Mouse (Mus musculus): Measurements from ENCODE around the gene Tas1r2.

GRCm38 (mm10) chr4:139683728-139684638 lies 30.6 kb downstream of the Tas1r2 start:
- no peak for TF ChIP-seq USF1 (IDR thresholded peaks at IDR 0.05; ENCODE audit: low read depth)
- no peak for TF ChIP-seq CTCF (IDR thresholded peaks at IDR 0.05; ENCODE audit: control insufficient read depth, insufficient read depth, insufficient read length)
- no peak for TF ChIP-seq MYOD1 (IDR thresholded peaks at IDR 0.05; ENCODE audit: control insufficient read depth, insufficient read length, low read depth)
- no peak for TF ChIP-seq CEBPB (IDR thresholded peaks at IDR 0.05; ENCODE audit: low read depth)
- no peak for TF ChIP-seq MAX (IDR thresholded peaks at IDR 0.05)
- no peak for TF ChIP-seq MYOG (IDR thresholded peaks at IDR 0.05; ENCODE audit: control insufficient read depth, extremely low read depth, insufficient read length)

All from C2C12 (cell line).